Mouse (Mus musculus): ENCODE data around the gene Cryba1. TPM values are rescaled to one million over a fixed set of nuclear protein-coding genes. Genes with fewer than 3 reads are reported as not detected.
A peak's percentile ranks its signal among the peaks of the same experiment; 100 is the strongest.

Gene Cryba1
- total and polyA plus RNA-seq, 3 experiments, result 0.27 TPM; not detected in 2

GRCm38 (mm10) chr11:77737289-77737688, 12.2 kb upstream of the Cryba1 start:
- DNase-seq (ENCODE audit: low spot score), result peak; percentile 13
- TF ChIP-seq POLR2AphosphoS5 (IDR thresholded peaks at IDR 0.05; ENCODE audit: insufficient replicate concordance, low read depth, low read length) (no peak), GATA1 (IDR thresholded peaks at IDR 0.05; ENCODE audit: borderline replicate concordance, low read length) (no peak), TAL1 (conservative IDR thresholded peaks at IDR 0.05; ENCODE audit: low read depth, low read length) (no peak), CTCF (IDR thresholded peaks at IDR 0.05; ENCODE audit: low read depth, low read length) (peak; percentile 62), GATA2 (IDR thresholded peaks at IDR 0.05; ENCODE audit: borderline replicate concordance, low read depth, low read length) (no peak)
- ATAC-seq (ENCODE audit: extremely low read depth, insufficient number of reproducible peaks, low FRiP score, poor library complexity, severe bottlenecking), result no peak; the same call in 1 of the 2 replicates

GRCm38 (mm10) chr11:77728587-77728986, 3.5 kb upstream of the Cryba1 start:
- DNase-seq (ENCODE audit: low spot score) (no peak), ATAC-seq (ENCODE audit: extremely low read depth, insufficient number of reproducible peaks, low FRiP score, poor library complexity, severe bottlenecking) (no peak)
- Histone ChIP-seq H3K36me3 (replicated peaks) (no peaks in the 10 kb centered on the region), H3K9me3 (replicated peaks) (no peaks in the 10 kb centered on the region), H3K4me3 (ENCODE audit: low read depth, low read length) (no peak overlapping the region), H3K27me3 (ENCODE audit: insufficient read depth, low read length) (peaks cover 33% of the 10 kb centered on the region), H3K4me1 (ENCODE audit: insufficient read depth, low read depth, low read length) (peaks cover 2% of the 10 kb centered on the region; the same call in 1 of the 2 replicates)
- no peak for TF ChIP-seq CTCF (IDR thresholded peaks at IDR 0.05; ENCODE audit: low read depth, low read length)
- no peak for TF ChIP-seq POLR2AphosphoS5 (IDR thresholded peaks at IDR 0.05; ENCODE audit: insufficient replicate concordance, low read depth, low read length)
- no peak for TF ChIP-seq GATA2 (IDR thresholded peaks at IDR 0.05; ENCODE audit: borderline replicate concordance, low read depth, low read length)
- TF ChIP-seq GATA1 (IDR thresholded peaks at IDR 0.05; ENCODE audit: borderline replicate concordance, low read length), result no peak
- no peak for TF ChIP-seq TAL1 (conservative IDR thresholded peaks at IDR 0.05; ENCODE audit: low read depth, low read length)

More at GRCm38 (mm10) chr11:77737289-77737688, 12.2 kb upstream of the Cryba1 start:
- no peaks in the 10 kb centered on the region for H3K9me3 ChIP-seq (replicated peaks)
- H3K27me3 ChIP-seq (ENCODE audit: insufficient read depth, low read length), result peaks cover 26% of the 10 kb centered on the region
- no peak overlapping the region for H3K4me3 ChIP-seq (ENCODE audit: low read depth, low read length)
- H3K4me1 ChIP-seq (ENCODE audit: insufficient read depth, low read depth, low read length), result peaks cover 3% of the 10 kb centered on the region; the same call in 1 of the 2 replicates
- no peaks in the 10 kb centered on the region for H3K36me3 ChIP-seq (replicated peaks)

- peaks cover 10% of the 10 kb centered on the region for H3K27me3 ChIP-seq (ENCODE audit: insufficient read depth, low read length)
- no peak for TF ChIP-seq CTCF (IDR thresholded peaks at IDR 0.05; ENCODE audit: low read depth, low read length)
- TF ChIP-seq GATA2 (IDR thresholded peaks at IDR 0.05; ENCODE audit: borderline replicate concordance, low read depth, low read length), result no peak
- no peak for TF ChIP-seq GATA1 (IDR thresholded peaks at IDR 0.05; ENCODE audit: borderline replicate concordance, low read length)
- TF ChIP-seq POLR2AphosphoS5 (IDR thresholded peaks at IDR 0.05; ENCODE audit: insufficient replicate concordance, low read depth, low read length), result no peak
- TF ChIP-seq TAL1 (conservative IDR thresholded peaks at IDR 0.05; ENCODE audit: low read depth, low read length), result no peak
- ATAC-seq (ENCODE audit: extremely low read depth, insufficient number of reproducible peaks, low FRiP score, poor library complexity, severe bottlenecking), result no peak
- H3K4me1 ChIP-seq (ENCODE audit: insufficient read depth, low read depth, low read length), result no peaks in the 10 kb centered on the region
- peaks cover 6% of the 10 kb centered on the region for H3K36me3 ChIP-seq (replicated peaks)
- no peak for DNase-seq (ENCODE audit: low spot score)
- no peaks in the 10 kb centered on the region for H3K9me3 ChIP-seq (replicated peaks)
- no peak overlapping the region for H3K4me3 ChIP-seq (ENCODE audit: low read depth, low read length)
Observed at GRCm38 (mm10) chr11:77724766-77725165, 317 bp downstream of the Cryba1 start.

- Histone ChIP-seq H3K4me1 (ENCODE audit: insufficient read depth, low read depth, low read length) (no peaks in the 10 kb centered on the region), H3K4me3 (ENCODE audit: low read depth, low read length) (no peak overlapping the region), H3K36me3 (replicated peaks) (peaks cover 29% of the 10 kb centered on the region), H3K27me3 (ENCODE audit: insufficient read depth, low read length) (no peaks in the 10 kb centered on the region), H3K9me3 (replicated peaks) (no peaks in the 10 kb centered on the region)
- DNase-seq (ENCODE audit: low spot score), result no peak
- no peak for TF ChIP-seq POLR2AphosphoS5 (IDR thresholded peaks at IDR 0.05; ENCODE audit: insufficient replicate concordance, low read depth, low read length)
- no peak for ATAC-seq (ENCODE audit: extremely low read depth, insufficient number of reproducible peaks, low FRiP score, poor library complexity, severe bottlenecking)
Observed at GRCm38 (mm10) chr11:77721389-77721788, 3.7 kb downstream of the Cryba1 start.

GRCm38 (mm10) chr11:77719055-77719454, 6.0 kb downstream of the Cryba1 start:
- no peak for ATAC-seq (ENCODE audit: extremely low read depth, insufficient number of reproducible peaks, low FRiP score, poor library complexity, severe bottlenecking)
- H3K27me3 ChIP-seq (ENCODE audit: insufficient read depth, low read length), result no peaks in the 10 kb centered on the region
- DNase-seq (ENCODE audit: low spot score), result no peak
- H3K4me3 ChIP-seq (ENCODE audit: low read depth, low read length), result no peak overlapping the region
- H3K4me1 ChIP-seq (ENCODE audit: insufficient read depth, low read depth, low read length), result no peaks in the 10 kb centered on the region
- H3K9me3 ChIP-seq (replicated peaks), result no peaks in the 10 kb centered on the region
- TF ChIP-seq GATA1 (IDR thresholded peaks at IDR 0.05; ENCODE audit: borderline replicate concordance, low read length), result no peak
- TF ChIP-seq POLR2AphosphoS5 (IDR thresholded peaks at IDR 0.05; ENCODE audit: insufficient replicate concordance, low read depth, low read length), result no peak
- H3K36me3 ChIP-seq (replicated peaks), result peaks cover 38% of the 10 kb centered on the region

- TF ChIP-seq TAL1 (conservative IDR thresholded peaks at IDR 0.05; ENCODE audit: low read depth, low read length) (no peak), CTCF (IDR thresholded peaks at IDR 0.05; ENCODE audit: low read depth, low read length) (no peak), GATA2 (IDR thresholded peaks at IDR 0.05; ENCODE audit: borderline replicate concordance, low read depth, low read length) (no peak), GATA1 (IDR thresholded peaks at IDR 0.05; ENCODE audit: borderline replicate concordance, low read length) (no peak), POLR2AphosphoS5 (IDR thresholded peaks at IDR 0.05; ENCODE audit: insufficient replicate concordance, low read depth, low read length) (no peak)
- no peaks in the 10 kb centered on the region for H3K27me3 ChIP-seq (ENCODE audit: insufficient read depth, low read length)
- H3K36me3 ChIP-seq (replicated peaks), result peaks cover 66% of the 10 kb centered on the region
- peaks cover 5% of the 10 kb centered on the region; the same call in 1 of the 2 replicates for H3K4me1 ChIP-seq (ENCODE audit: insufficient read depth, low read depth, low read length)
- no peak for DNase-seq (ENCODE audit: low spot score)
- H3K9me3 ChIP-seq (replicated peaks), result no peaks in the 10 kb centered on the region
- no peak for ATAC-seq (ENCODE audit: extremely low read depth, insufficient number of reproducible peaks, low FRiP score, poor library complexity, severe bottlenecking)
- no peak overlapping the region for H3K4me3 ChIP-seq (ENCODE audit: low read depth, low read length)
Observed at GRCm38 (mm10) chr11:77713736-77714135, 11.3 kb downstream of the Cryba1 start.

GRCm38 (mm10) chr11:77709039-77709438, 16.0 kb downstream of the Cryba1 start:
- no peak for ATAC-seq (ENCODE audit: extremely low read depth, insufficient number of reproducible peaks, low FRiP score, poor library complexity, severe bottlenecking)
- Histone ChIP-seq H3K4me1 (ENCODE audit: insufficient read depth, low read depth, low read length) (peaks cover 21% of the 10 kb centered on the region), H3K4me3 (ENCODE audit: low read depth, low read length) (no peak overlapping the region), H3K36me3 (replicated peaks) (peaks cover 75% of the 10 kb centered on the region), H3K27me3 (ENCODE audit: insufficient read depth, low read length) (no peaks in the 10 kb centered on the region), H3K9me3 (replicated peaks) (no peaks in the 10 kb centered on the region)
- DNase-seq (ENCODE audit: low spot score), result no peak
- TF ChIP-seq GATA2 (IDR thresholded peaks at IDR 0.05; ENCODE audit: borderline replicate concordance, low read depth, low read length) (no peak), POLR2AphosphoS5 (IDR thresholded peaks at IDR 0.05; ENCODE audit: insufficient replicate concordance, low read depth, low read length) (no peak), CTCF (IDR thresholded peaks at IDR 0.05; ENCODE audit: low read depth, low read length) (no peak), TAL1 (conservative IDR thresholded peaks at IDR 0.05; ENCODE audit: low read depth, low read length) (no peak), GATA1 (IDR thresholded peaks at IDR 0.05; ENCODE audit: borderline replicate concordance, low read length) (no peak)
